Mouse (Mus musculus): ENCODE data around the gene Adam19.

The Adam19 gene

DNA sequence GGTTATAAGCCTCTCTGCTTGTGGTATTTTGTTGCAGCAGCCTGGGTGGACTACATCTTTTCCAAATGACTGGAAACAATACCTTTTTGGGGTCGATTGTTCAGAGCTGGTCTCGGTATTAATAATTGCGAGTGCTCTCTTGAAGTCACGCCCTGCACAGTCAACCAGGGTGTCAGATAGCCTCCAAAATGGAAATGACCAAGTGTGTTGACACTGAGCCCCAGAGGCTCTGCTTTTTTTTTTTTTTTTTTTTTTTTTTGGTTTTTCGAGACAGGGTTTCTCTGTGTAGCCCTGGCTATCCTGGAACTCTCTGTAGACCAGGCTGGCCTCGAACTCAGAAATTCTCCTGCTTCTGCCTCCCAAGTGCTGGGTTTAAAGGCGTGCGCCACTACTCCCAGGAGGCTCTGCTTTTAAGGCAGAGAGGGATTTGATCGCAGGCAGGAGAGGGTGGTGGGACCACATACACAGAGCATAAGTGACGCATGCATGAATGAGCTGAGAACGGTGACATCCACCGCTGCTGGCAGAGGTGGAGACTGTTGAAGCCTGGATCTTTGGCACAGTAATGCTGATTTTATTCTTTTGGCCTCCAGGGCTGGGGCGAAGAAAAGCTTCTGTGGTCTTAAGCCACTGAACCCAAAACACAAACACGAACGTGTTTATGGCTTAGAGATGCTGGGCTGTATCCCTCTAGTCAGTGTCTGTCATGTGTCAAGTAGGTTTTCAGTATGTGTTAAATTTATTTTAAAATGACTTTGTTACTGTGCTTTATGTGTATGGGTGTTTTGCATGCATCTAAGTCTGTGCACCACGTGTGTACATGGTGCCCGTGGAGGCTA, 18.3 kb downstream of the Adam19 start:
- no peak for DNase-seq (ENCODE audit: low spot score)

GRCm38 (mm10) chr11:46075507-46075906, 19.7 kb downstream of the Adam19 start:
- no peak for DNase-seq (ENCODE audit: low spot score)

GRCm38 (mm10) chr11:46076442-46077158, 20.8 kb downstream of the Adam19 start:
- no peak for DNase-seq (ENCODE audit: low spot score)

DNA sequence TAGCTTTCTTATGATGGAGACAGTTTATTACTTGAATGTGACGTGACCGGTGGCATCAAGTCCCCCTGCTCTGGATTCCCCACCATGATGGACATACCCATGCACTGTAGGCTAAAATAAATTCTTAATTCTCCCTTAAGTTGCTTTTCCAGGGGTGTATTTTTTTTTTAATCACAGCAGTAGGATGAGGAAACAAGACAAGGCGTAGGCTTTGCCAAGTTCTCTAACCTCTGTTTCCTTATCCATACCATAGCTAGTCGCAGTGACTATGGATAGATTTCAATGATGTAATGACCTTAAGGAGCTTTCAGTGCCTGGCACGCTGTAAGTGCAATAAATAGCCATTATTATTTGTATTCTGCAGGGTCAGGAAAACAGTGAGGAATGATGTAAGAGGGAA, 21.5 kb downstream of the Adam19 start:
- DNase-seq (ENCODE audit: low spot score): no peak

GRCm38 (mm10) chr11:46077732-46078375, 22.1 kb downstream of the Adam19 start:
- DNase-seq (ENCODE audit: low spot score): no peak

DNA sequence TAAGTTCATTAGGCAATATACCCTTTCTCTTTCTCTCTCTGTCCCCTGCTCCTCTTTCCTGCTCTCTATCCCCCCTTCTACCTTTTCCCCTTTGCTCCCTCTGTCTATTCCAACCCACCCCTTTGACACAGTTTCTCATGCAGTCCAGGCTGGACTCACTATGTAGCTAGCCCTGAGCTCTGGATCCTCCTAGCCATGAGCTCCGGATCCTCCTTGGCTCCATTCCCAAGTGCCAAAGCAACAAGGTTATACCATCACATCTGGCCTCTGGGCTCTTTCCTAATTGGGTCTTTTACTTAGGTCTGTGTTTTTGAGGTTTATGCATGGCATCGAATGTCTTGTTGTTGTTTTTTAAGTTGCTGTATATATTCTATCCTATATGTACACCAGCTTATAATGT, 25.3 kb downstream of the Adam19 start:
- no peak for DNase-seq (ENCODE audit: low spot score)

- DNase-seq (ENCODE audit: low spot score): no peak
Measured at GRCm38 (mm10) chr11:46083405-46083804, 27.6 kb downstream of the Adam19 start.

- no peak for DNase-seq (ENCODE audit: low spot score)
Measured at GRCm38 (mm10) chr11:46083835-46084444, 28.1 kb downstream of the Adam19 start.

DNA sequence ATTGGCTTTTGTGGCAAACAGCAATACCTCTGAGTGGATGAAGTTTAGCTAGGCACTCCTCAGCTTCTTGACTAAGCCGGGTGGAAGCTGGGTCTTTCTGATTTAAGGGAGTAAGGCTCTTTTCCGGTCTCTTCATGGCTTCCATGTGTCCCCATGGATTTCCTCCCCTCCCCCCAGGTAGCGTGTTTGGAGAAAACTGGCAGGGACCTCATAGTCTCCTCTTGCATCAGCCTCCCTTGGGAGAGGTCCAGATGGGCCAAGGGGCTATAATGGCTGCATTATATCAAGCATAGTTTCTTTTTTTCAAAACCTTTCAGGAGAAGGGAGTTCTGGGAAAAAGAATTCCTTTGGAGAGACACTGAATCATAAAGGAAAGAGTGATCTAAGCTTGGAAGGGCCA, 28.8 kb downstream of the Adam19 start:
- DNase-seq (ENCODE audit: low spot score): no peak

- no peak for DNase-seq (ENCODE audit: low spot score)
Measured at GRCm38 (mm10) chr11:46085398-46086163, 29.8 kb downstream of the Adam19 start.

DNA sequence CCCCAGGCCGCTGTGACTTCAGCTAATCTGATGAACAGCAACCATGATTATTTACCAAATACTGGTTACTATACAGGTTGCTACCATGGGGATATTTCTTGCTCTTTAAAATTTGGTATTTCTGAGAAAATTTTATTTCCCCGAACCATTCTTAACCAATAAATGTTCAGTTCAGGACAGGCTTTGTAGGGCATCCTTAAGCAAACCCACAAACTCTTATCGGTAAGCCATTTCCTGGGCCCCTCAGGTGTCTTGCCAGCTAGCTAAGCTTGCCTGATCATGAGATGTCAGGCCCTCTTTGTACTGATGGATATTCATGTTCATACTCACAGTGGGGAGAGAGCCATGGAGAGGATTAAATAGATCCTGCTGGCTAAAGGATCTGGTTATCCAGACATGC, 30.7 kb downstream of the Adam19 start:
- no peak for DNase-seq (ENCODE audit: low spot score)

- no peak for DNase-seq (ENCODE audit: low spot score)
Measured at GRCm38 (mm10) chr11:46089081-46089713, 33.4 kb downstream of the Adam19 start.

DNA sequence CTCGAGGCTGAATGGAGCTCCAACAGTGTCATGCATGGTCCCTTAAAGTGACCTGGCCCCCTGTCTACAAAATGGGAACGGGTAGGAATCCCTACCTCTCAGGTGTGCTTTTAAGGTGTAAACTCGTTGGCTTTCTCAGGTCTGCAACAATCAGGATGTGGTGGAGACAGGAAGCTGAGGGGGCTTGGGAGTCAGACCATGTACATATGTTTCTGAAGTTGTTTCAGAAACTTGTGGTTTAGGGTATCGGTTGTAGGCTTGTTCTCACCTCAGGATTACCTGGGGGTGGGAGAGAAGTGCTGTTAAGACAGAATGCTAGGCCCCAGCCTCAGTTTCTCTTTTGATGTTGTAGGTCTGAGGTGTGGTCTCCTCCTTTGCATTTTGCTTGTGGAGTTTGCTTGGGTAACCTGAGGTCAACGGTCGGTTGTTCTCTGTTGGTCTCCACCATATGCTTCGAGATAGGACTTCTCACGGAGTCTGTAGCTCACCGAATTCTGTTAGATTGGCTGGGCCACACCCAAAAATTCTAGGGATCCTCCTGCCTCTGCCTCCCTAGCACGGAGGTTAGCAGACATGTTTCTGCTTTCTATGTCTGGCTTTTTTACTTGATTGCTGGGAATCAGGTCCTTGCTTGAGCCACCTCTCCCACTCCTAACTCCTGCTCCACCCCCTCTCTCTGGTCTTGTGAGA, 34.4 kb downstream of the Adam19 start:
- no peak for DNase-seq (ENCODE audit: low spot score)

- no peak for DNase-seq (ENCODE audit: low spot score)
Measured at GRCm38 (mm10) chr11:46090951-46091667, 35.3 kb downstream of the Adam19 start.

- DNase-seq (ENCODE audit: low spot score): no peak
Measured at GRCm38 (mm10) chr11:46092121-46092520, 36.3 kb downstream of the Adam19 start.

DNA sequence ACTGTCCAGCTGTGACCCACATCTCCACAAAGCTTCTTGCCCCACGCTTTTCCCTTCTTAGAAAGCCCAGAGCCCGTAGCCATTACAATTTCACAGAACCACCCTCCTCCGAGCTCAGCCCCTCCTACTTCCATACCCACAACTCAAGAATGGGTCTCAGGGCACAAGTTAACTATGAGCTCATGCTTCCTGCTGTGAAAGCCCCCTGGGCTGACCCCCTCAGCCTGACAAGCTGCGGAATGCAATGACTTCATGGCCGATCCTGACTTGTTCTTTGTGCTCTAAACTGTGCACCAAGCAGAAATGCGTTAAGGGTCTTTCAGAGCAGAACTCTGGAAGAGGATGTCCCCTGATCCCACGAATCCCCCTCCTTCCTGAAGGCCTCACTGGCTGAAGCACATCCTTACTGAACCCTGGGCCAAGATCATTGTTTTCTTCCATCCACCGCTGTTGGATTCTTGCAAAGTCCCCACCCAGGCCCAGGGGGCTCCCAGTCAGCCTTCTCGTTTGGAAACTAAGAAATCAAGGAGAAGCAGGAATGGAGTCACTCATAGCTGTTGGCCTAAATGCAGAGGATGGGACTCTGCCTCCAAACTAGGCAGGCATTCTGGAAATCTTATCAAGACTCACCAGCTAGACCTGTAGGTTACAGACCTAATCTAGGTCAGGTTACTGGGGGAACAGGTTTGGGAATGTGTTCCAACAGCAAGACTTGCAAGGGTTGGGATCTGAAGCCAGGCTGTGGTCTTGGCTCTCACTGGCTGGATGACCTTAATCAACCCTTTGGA, 39.9 kb downstream of the Adam19 start:
- no peak for DNase-seq (ENCODE audit: low spot score)

- no peak for DNase-seq (ENCODE audit: low spot score)
Measured at GRCm38 (mm10) chr11:46096265-46096649, 40.5 kb downstream of the Adam19 start.

DNA sequence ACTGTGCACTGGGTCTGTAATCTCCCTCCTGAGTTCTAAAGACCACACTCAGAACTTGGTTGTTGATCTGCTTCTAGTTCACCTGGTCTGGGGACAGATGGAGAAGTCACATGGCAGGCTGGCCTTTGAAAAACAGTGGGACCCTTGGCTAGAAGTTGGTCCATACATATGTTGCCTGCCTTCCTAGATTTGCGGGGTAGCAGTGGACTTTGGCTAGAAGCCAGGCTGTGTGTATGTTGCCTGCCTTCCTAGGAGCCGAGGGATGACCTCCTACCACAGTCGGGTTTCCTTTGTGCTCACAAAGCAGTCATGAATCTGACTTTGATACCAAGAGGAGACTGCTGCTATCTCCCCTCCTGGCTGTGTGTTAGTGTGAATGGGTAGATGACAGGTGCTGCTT, 41.3 kb downstream of the Adam19 start:
- no peak for DNase-seq (ENCODE audit: low spot score)

GRCm38 (mm10) chr11:46102107-46102506, 46.3 kb downstream of the Adam19 start:
- no peak for DNase-seq (ENCODE audit: low spot score)
